Mouse (Mus musculus) kidney, adult 2 months (tissue): ENCODE data around the gene Git2. TPM values are rescaled to one million over a fixed set of nuclear protein-coding genes. Genes with fewer than 3 reads are reported as not detected.

Experiments used
- DNase-seq: peaks from one replicate; pipeline ENCODE4 v3.0.0; 2021
- H3K27ac ChIP-seq: fragments of 200-500 bp; 2 replicates; pipeline ENCODE4 v1.5.1; 2012; ENCODE audit warnings: low read depth, low read length, control low read depth, inconsistent platforms; ENCODE audit not compliant: insufficient read depth
- H3K27me3 ChIP-seq: fragments of 200-500 bp; replicated peaks from 2 replicates; pipeline ENCODE4 v1.6.1; 2012; ENCODE audit warnings: mild to moderate bottlenecking, moderate library complexity, low read length, inconsistent platforms; ENCODE audit not compliant: control insufficient read depth, insufficient read depth
- H3K36me3 ChIP-seq: fragments of 200-500 bp; 2 replicates; pipeline ENCODE4 v1.6.1; 2012; ENCODE audit warnings: mild to moderate bottlenecking, moderate library complexity, low read length, inconsistent platforms; ENCODE audit not compliant: control insufficient read depth, insufficient read depth
- H3K4me1 ChIP-seq: fragments of 200-500 bp; 2 replicates; pipeline ENCODE4 v1.6.1; 2011; ENCODE audit warnings: low read length; ENCODE audit not compliant: control insufficient read depth, insufficient read depth
- H3K4me3 ChIP-seq: fragments of 200-500 bp; 2 replicates; pipeline ENCODE4 v1.5.1; 2011; ENCODE audit warnings: mild to moderate bottlenecking, low read depth, low read length, control low read depth; ENCODE audit not compliant: insufficient read depth
- CTCF ChIP-seq: fragments of 200-500 bp; conservative IDR thresholded peaks from 2 replicates; pipeline ENCODE4 v1.5.1; 2011; ENCODE audit warnings: low read depth, mild to moderate bottlenecking, control low read depth, low read length, moderate library complexity, mixed read lengths; ENCODE audit not compliant: insufficient read depth, insufficient read length
- POLR2A ChIP-seq: fragments of 200-500 bp; IDR thresholded peaks from one replicate; pipeline ENCODE4 v1.6.1; 2011; ENCODE audit warnings: low read depth, low read length, control low read depth
- WGBS: fragments of 180-500 bp; shearing (Covaris S2); methylation state at CpG from one replicate; pipeline ENCODE4 v1.1.7; 2018; 5-methylcytosine and 5-hydroxymethylcytosine counted together
- polyA plus RNA-seq: library from polyadenylated mRNA; depleted of rRNA; stranded (reverse); fragments of >200 nt; gene quantifications from 2 replicates; pipeline ENCODE4 v1.2.3, GENCODE M21; 2012; rRNA removed

The Git2 gene
- polyA plus RNA-seq, 1 experiment = 30.5 TPM

DNA sequence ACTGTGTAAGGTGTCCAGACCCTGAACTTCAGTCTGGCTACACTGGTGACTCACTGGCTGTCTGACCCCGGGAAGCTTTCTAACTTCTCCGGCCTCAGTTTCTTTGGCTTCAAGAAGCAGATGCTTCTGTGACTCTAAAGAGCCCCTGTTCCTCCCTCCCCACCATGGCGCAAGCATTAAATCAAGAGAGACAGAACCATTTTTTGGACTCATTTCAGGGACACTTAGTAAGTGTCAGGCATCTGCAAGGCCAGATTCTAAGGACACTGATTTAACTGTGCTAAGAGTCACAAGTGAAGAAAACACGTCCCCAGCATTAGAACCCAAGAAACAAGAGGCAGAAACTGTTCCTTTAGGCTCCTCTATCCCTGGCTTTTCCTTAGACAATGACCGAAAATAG lies 89.3 kb downstream of the Git2 start:
- 93% methylated on average over 5 of the region's 5 CpGs for WGBS
- no peak for DNase-seq
- Histone ChIP-seq H3K4me1 (peaks cover 8% of the 10 kb centered on the region; the same call in 1 of the 2 replicates), H3K4me3 (no peak overlapping the region), H3K27ac (no peak overlapping the region), H3K36me3 (no peaks in the 10 kb centered on the region), H3K27me3 (no peaks in the 10 kb centered on the region)
- TF ChIP-seq CTCF (no peak), POLR2A (no peak)

DNA sequence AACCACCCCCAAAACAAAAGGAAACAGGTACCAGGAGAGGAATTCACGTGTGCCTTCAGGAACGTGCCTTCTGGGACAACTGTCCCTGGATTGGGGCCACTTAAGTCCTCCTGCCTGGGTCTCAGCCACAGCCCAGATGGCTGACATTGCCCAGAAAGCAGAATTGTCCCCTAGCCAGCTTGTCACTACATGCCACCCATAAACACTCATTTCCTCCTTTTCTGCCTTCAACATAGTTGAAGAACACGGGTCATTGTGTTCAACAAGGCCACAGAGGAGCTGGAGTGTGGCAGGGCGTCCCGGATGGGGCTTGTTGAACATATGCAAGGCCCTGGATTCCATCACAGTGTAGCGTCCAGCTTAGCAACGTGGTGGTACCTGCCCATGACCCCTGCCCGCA lies 93.6 kb downstream of the Git2 start:
- H3K27ac ChIP-seq = no peak overlapping the region; the same call in 1 of the 2 replicates
- no peak for TF ChIP-seq CTCF
- no peak for TF ChIP-seq POLR2A
- WGBS = 63% methylated on average over 8 of the region's 8 CpGs

DNA sequence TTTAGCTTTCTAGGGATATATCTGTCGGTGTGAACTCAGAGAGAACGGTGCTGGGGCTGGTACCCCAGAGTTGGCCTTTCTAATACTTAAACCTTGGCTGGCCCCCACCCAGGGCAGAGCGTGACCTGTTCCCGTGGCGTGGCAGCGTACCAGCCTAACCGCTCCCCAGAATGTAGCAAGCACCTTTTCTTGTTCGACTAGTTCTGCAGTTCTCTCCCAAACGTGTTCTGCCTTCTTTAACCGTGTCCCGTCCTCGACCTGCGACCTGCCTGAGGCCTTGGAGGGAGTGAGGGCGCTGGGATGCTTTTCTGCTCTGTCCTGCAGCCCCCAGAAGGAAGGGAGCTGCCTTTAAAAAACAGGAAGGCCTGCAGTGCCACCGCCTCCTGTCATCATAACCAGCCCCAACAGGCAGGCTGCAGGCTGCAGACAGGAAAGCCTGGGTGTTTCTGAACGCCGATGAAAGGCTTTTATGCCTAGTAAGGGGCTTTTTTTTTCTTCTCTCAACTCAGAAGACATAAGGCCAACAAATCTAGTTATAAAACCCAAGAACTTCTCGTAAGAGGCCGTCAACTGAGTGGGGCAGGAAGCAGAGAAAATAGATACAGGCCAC lies 94.5 kb downstream of the Git2 start:
- H3K4me3 ChIP-seq = no peak overlapping the region
- 0 out of 2 replicates have a peak overlapping the region, but pooled peaks have one; percentile 7 for H3K27ac ChIP-seq
- no peaks in the 10 kb centered on the region for H3K4me1 ChIP-seq
- WGBS = 53% methylated on average over 19 of the region's 19 CpGs
- H3K36me3 ChIP-seq = no peaks in the 10 kb centered on the region
- no peak for TF ChIP-seq CTCF
- TF ChIP-seq POLR2A = no peak
- no peak for DNase-seq
- H3K27me3 ChIP-seq = no peaks in the 10 kb centered on the region

More for the DNA sequence above, 93.6 kb downstream of the Git2 start:
- no peaks in the 10 kb centered on the region for H3K4me1 ChIP-seq
- H3K36me3 ChIP-seq = no peaks in the 10 kb centered on the region
- no peaks in the 10 kb centered on the region for H3K27me3 ChIP-seq
- DNase-seq = no peak
- H3K4me3 ChIP-seq = no peak overlapping the region

DNA sequence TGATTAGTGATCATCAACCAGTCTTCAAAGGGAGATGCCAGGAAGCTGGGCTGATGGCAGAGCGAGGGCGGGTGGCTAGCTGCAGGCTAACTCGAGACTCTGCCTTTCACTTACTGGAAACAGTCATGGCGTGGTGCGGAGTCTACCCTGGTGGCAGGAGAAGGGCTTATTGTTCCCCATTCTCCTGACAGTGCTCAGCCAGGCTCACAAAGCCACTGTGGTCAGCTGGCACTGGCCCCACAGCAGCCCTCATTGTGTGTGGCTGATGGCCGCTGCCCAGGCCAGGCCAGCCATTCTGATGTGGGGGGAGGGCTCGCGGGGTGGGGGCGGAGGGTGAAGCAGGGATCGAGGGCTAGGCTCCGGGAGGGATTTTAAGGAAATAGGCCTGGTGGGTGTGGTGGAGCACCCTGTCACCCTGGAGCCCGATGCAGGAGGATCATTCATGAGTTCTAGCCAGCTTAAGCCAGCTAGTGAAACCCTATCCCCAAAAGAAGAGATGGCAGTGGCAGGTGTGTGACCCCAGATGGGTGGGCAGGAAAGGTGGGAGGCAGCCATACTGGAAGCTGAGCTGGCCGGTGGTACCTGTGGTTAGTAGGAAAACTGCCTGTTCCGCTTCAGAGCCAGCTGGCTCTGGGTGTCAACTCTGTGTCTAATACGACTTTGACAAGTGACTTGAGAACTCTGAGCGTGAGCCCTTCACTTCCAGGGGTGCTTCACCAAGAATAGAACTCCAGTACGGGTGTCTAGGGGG lies 95.3 kb downstream of the Git2 start:
- TF ChIP-seq CTCF (no peak), POLR2A (no peak)
- Histone ChIP-seq H3K4me1 (no peaks in the 10 kb centered on the region), H3K4me3 (no peak overlapping the region), H3K36me3 (no peaks in the 10 kb centered on the region), H3K27ac (0 out of 2 replicates have a peak overlapping the region, but pooled peaks have one; percentile 7), H3K27me3 (no peaks in the 10 kb centered on the region)
- 65% methylated on average over 17 of the region's 17 CpGs for WGBS
- no peak for DNase-seq

Other genes starting within 250 kb of the Git2 start
- 4.9 and 5.5 TPM in 2 replicates for gene Fam222a, start 207.5 kb downstream of the Git2 start, polyA plus RNA-seq
- 127 and 164 TPM in 2 replicates for gene Trpv4, start 117.1 kb downstream of the Git2 start, polyA plus RNA-seq
- 89.1 and 95.7 TPM in 2 replicates for gene Gltp, start 84.5 kb downstream of the Git2 start, polyA plus RNA-seq
- 11.4 and 12.1 TPM in 2 replicates for gene Tchp, start 67.8 kb downstream of the Git2 start, polyA plus RNA-seq
- 47.7 and 51.6 TPM in 2 replicates for gene Ankrd13a, start 840 bp downstream of the Git2 start, polyA plus RNA-seq
- gene 1500011B03Rik, start 48.0 kb upstream of the Git2 start, polyA plus RNA-seq = 30.2 and 34.7 TPM in 2 replicates
- not detected in 2 replicates for gene 4930519G04Rik, start 78.1 kb upstream of the Git2 start, polyA plus RNA-seq
- not detected in 2 replicates for gene Gm9936, start 83.2 kb upstream of the Git2 start, polyA plus RNA-seq
- gene Oasl2, start 121.4 kb upstream of the Git2 start, polyA plus RNA-seq = 10.2 and 11.2 TPM in 2 replicates
- gene Oasl1, start 147.7 kb upstream of the Git2 start, polyA plus RNA-seq = 4.3 and 5.7 TPM in 2 replicates
- 23.5 and 26.1 TPM in 2 replicates for gene 2210016L21Rik, start 166.6 kb upstream of the Git2 start, polyA plus RNA-seq
- 24.2 and 29.5 TPM in 2 replicates for gene Hnf1a, start 195.6 kb upstream of the Git2 start, polyA plus RNA-seq
- gene Sppl3, start 235.6 kb upstream of the Git2 start, polyA plus RNA-seq = 51.5 and 57.0 TPM in 2 replicates